Mouse (Mus musculus): ENCODE data around the gene Tnfrsf8. TPM values are rescaled to one million over a fixed set of nuclear protein-coding genes. Genes with fewer than 3 reads are reported as not detected.
"Not testable (repeated sequence)": the region's sequence is repeated elsewhere in the genome, so short reads cannot be mapped to it uniquely, and the experiment has no call there.

The Tnfrsf8 gene
- polyA plus RNA-seq, 2 experiments, result 0.14 to 0.16 TPM

DNA sequence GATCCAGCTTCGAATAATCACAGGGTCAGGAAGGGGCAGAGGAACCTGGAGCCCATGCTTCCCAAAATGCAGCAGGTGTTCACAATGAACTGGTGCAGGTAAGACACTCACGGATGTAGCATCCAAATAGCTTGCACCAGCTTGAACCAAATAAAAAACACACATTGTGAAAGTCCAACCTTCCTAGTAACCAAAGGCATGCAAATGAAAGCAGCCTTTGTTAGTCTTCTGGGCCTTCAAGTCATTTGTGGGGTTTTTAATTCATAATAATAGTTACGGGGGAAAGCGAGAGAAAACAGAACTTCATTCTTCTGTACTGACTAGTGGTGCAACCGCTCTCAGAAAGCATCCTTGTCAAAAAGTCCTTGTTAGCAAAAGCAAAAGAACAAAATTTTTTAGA, 1.7 kb upstream of the Tnfrsf8 start:
- no peak for TF ChIP-seq POLR2A (IDR thresholded peaks at IDR 0.05; ENCODE audit: borderline replicate concordance, extremely low read depth, insufficient read depth, insufficient read length)
- Histone ChIP-seq H3K4me3 (replicated peaks; ENCODE audit: low read length) (no peak overlapping the region), H3K4me2 (replicated peaks; ENCODE audit: low read depth, low read length, severe bottlenecking) (no peak overlapping the region), H3K36me3 (ENCODE audit: control insufficient read depth, insufficient read depth, low read length) (no peaks in the 10 kb centered on the region), H3K27me3 (ENCODE audit: control insufficient read depth, insufficient read depth, low read length) (peaks cover 15% of the 10 kb centered on the region), H3K9me3 (ENCODE audit: control insufficient read depth, low read length) (no peaks in the 10 kb centered on the region), H3K9ac (ENCODE audit: low read depth, low read length, severe bottlenecking) (no peak overlapping the region), H3K27ac (replicated peaks; ENCODE audit: low read depth, low read length) (no peak overlapping the region), H3K4me1 (ENCODE audit: control insufficient read depth, insufficient read depth, low read length) (no peaks in the 10 kb centered on the region)
- DNase-seq (ENCODE audit: low spot score) (no peak), ATAC-seq (ENCODE audit: low FRiP score, low read depth) (no peak)
- 76% methylated on average over 5 of the region's 5 CpGs for WGBS

DNA sequence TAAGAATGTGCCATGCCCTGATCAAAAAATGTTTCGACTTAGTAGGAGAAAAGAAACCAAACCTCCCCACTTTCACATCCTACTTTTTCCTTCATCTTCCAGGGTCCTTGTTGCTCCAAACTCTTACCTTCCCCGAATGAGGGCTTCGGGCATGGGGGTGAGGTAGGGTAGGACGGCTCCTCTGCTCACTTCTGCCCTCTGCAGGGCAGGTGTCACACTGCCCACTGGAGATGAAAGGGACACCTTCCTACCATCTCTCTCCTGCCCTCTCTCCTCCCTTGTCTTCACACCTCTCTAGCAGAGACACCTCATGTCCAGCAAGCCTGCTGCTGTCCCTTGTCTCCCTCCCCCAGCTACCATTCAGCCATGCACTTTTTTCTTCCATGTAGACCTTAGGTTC, 998 bp downstream of the Tnfrsf8 start:
- Histone ChIP-seq H3K27me3 (ENCODE audit: control insufficient read depth, insufficient read depth, low read length) (peaks cover 15% of the 10 kb centered on the region), H3K36me3 (ENCODE audit: control insufficient read depth, insufficient read depth, low read length) (no peaks in the 10 kb centered on the region), H3K4me3 (replicated peaks; ENCODE audit: low read length) (no peak overlapping the region), H3K4me1 (ENCODE audit: control insufficient read depth, insufficient read depth, low read length) (no peaks in the 10 kb centered on the region), H3K4me2 (replicated peaks; ENCODE audit: low read depth, low read length, severe bottlenecking) (no peak overlapping the region), H3K9me3 (ENCODE audit: control insufficient read depth, low read length) (no peaks in the 10 kb centered on the region), H3K27ac (replicated peaks; ENCODE audit: low read depth, low read length) (no peak overlapping the region), H3K9ac (ENCODE audit: low read depth, low read length, severe bottlenecking) (no peak overlapping the region)
- no peak for TF ChIP-seq POLR2A (IDR thresholded peaks at IDR 0.05; ENCODE audit: borderline replicate concordance, extremely low read depth, insufficient read depth, insufficient read length)
- no peak for ATAC-seq (ENCODE audit: low FRiP score, low read depth)
- 74% methylated on average over 4 of the region's 4 CpGs for WGBS
- no peak for DNase-seq (ENCODE audit: low spot score)

DNA sequence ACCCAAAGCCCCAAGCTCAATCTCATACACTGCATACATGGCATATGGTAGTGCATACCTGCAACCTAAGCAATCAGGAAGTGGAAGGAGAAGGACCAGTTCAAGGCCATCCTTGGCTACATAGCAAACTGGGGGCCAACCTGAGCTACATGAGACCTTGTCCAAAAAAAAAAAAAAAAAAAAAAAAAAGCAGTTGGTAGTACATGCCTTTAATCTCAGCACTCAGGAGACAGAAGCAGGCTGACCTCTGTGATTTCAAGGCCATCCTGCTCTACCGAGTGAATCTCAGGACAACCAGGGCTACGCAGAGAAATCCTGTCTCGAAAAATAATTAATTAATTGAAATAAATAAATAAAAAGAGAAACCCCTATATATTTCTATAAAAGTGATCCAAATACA, 1.7 kb downstream of the Tnfrsf8 start:
- 79% methylated on average over 3 of the region's 3 CpGs for WGBS
- Histone ChIP-seq H3K4me2 (replicated peaks; ENCODE audit: low read depth, low read length, severe bottlenecking) (no peak overlapping the region), H3K9me3 (ENCODE audit: control insufficient read depth, low read length) (no peaks in the 10 kb centered on the region), H3K36me3 (ENCODE audit: control insufficient read depth, insufficient read depth, low read length) (no peaks in the 10 kb centered on the region), H3K9ac (ENCODE audit: low read depth, low read length, severe bottlenecking) (no peak overlapping the region), H3K27ac (replicated peaks; ENCODE audit: low read depth, low read length) (no peak overlapping the region), H3K27me3 (ENCODE audit: control insufficient read depth, insufficient read depth, low read length) (peaks cover 15% of the 10 kb centered on the region), H3K4me3 (replicated peaks; ENCODE audit: low read length) (no peak overlapping the region), H3K4me1 (ENCODE audit: control insufficient read depth, insufficient read depth, low read length) (no peaks in the 10 kb centered on the region)
- TF ChIP-seq POLR2A (IDR thresholded peaks at IDR 0.05; ENCODE audit: borderline replicate concordance, extremely low read depth, insufficient read depth, insufficient read length), result no peak
- ATAC-seq (ENCODE audit: low FRiP score, low read depth) (no peak), DNase-seq (ENCODE audit: low spot score) (no peak)

DNA sequence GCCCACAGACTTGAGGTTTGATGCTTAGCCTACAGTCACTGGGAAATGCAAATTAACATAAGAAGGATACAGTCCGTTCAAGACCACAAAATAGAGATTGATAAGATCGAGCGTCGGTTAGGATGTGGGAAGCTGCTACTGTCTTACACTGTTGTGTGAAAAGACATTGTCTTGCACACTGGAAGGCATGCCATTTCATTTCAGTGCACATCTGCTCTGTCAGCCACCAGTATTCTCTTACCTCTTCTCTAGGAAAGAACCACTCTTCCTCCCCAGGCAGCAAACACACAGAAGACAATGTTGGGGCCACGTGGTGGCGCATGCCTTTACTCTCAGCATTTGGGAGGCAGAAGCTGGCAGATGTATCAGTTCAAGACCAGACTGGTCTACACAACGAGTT, 2.4 kb downstream of the Tnfrsf8 start:
- peaks cover 15% of the 10 kb centered on the region for H3K27me3 ChIP-seq (ENCODE audit: control insufficient read depth, insufficient read depth, low read length)
- no peaks in the 10 kb centered on the region for H3K36me3 ChIP-seq (ENCODE audit: control insufficient read depth, insufficient read depth, low read length)
- no peaks in the 10 kb centered on the region for H3K4me1 ChIP-seq (ENCODE audit: control insufficient read depth, insufficient read depth, low read length)
- no peak for ATAC-seq (ENCODE audit: low FRiP score, low read depth)
- H3K4me2 ChIP-seq (replicated peaks; ENCODE audit: low read depth, low read length, severe bottlenecking), result no peak overlapping the region
- no peak overlapping the region for H3K27ac ChIP-seq (replicated peaks; ENCODE audit: low read depth, low read length)
- no peak for TF ChIP-seq POLR2A (IDR thresholded peaks at IDR 0.05; ENCODE audit: borderline replicate concordance, extremely low read depth, insufficient read depth, insufficient read length)
- H3K9ac ChIP-seq (ENCODE audit: low read depth, low read length, severe bottlenecking), result no peak overlapping the region
- DNase-seq (ENCODE audit: low spot score), result no peak
- no peaks in the 10 kb centered on the region for H3K9me3 ChIP-seq (ENCODE audit: control insufficient read depth, low read length)
- no peak overlapping the region for H3K4me3 ChIP-seq (replicated peaks; ENCODE audit: low read length)
- WGBS, result 83% methylated on average over 7 of the region's 7 CpGs

DNA sequence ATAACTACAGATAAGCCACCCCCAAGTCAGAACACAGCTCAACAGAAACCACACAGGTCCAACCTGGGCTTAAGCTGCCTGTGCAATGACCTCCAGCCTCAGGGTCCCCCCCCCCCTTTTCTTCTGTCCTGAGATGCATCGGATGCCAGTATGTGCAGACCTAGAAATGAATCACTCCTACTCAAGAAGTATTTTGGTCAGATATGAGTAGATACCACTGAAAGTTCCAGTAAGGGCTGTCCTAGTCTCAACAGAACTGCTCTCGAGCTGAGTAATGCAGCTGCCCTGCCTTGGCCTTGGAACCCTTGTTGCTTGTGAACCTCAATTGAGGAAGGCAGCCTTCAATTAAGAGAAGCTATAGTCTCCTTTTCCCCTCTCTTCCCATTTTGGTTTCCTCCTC, 4.1 kb downstream of the Tnfrsf8 start:
- Histone ChIP-seq H3K4me3 (replicated peaks; ENCODE audit: low read length) (no peak overlapping the region), H3K9me3 (ENCODE audit: control insufficient read depth, low read length) (no peaks in the 10 kb centered on the region), H3K4me1 (ENCODE audit: control insufficient read depth, insufficient read depth, low read length) (no peaks in the 10 kb centered on the region), H3K36me3 (ENCODE audit: control insufficient read depth, insufficient read depth, low read length) (no peaks in the 10 kb centered on the region), H3K9ac (ENCODE audit: low read depth, low read length, severe bottlenecking) (no peak overlapping the region), H3K27ac (replicated peaks; ENCODE audit: low read depth, low read length) (no peak overlapping the region), H3K27me3 (ENCODE audit: control insufficient read depth, insufficient read depth, low read length) (peaks cover 15% of the 10 kb centered on the region), H3K4me2 (replicated peaks; ENCODE audit: low read depth, low read length, severe bottlenecking) (no peak overlapping the region)
- TF ChIP-seq POLR2A (IDR thresholded peaks at IDR 0.05; ENCODE audit: borderline replicate concordance, extremely low read depth, insufficient read depth, insufficient read length), result no peak
- DNase-seq (ENCODE audit: low spot score) (no peak), ATAC-seq (ENCODE audit: low FRiP score, low read depth) (no peak)
- 84% methylated on average over 2 of the region's 2 CpGs for WGBS

DNA sequence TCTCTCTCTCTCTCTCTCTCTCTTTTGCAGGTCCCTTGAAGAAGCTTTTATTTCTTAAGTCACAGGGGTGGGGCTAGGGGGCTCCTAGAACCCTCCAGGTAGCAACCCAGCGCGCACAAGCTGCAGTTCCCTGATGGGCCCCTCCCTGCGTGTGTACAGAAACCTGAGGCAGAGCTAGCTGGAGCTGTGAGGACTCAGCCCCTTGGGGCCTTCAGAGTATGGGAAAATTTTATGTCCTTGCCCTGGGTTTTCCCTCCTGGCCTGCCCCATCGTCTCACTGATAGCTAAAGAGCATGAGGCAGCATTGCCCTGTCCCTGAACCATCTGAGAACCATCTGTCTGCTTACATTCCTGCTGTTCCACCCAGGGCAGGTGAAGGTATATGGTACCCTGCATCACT, 8.5 kb downstream of the Tnfrsf8 start:
- no peaks in the 10 kb centered on the region for H3K36me3 ChIP-seq (ENCODE audit: control insufficient read depth, insufficient read depth, low read length)
- no peak for TF ChIP-seq POLR2A (IDR thresholded peaks at IDR 0.05; ENCODE audit: borderline replicate concordance, extremely low read depth, insufficient read depth, insufficient read length)
- H3K27ac ChIP-seq (replicated peaks; ENCODE audit: low read depth, low read length), result no peak overlapping the region
- H3K9ac ChIP-seq (ENCODE audit: low read depth, low read length, severe bottlenecking), result no peak overlapping the region
- no peak overlapping the region for H3K4me3 ChIP-seq (replicated peaks; ENCODE audit: low read length)
- no peak for ATAC-seq (ENCODE audit: low FRiP score, low read depth)
- 33% methylated on average over 4 of the region's 4 CpGs for WGBS
- no peak overlapping the region for H3K4me2 ChIP-seq (replicated peaks; ENCODE audit: low read depth, low read length, severe bottlenecking)
- no peaks in the 10 kb centered on the region for H3K27me3 ChIP-seq (ENCODE audit: control insufficient read depth, insufficient read depth, low read length)
- H3K9me3 ChIP-seq (ENCODE audit: control insufficient read depth, low read length), result no peaks in the 10 kb centered on the region
- H3K4me1 ChIP-seq (ENCODE audit: control insufficient read depth, insufficient read depth, low read length), result no peaks in the 10 kb centered on the region
- no peak for DNase-seq (ENCODE audit: low spot score)

DNA sequence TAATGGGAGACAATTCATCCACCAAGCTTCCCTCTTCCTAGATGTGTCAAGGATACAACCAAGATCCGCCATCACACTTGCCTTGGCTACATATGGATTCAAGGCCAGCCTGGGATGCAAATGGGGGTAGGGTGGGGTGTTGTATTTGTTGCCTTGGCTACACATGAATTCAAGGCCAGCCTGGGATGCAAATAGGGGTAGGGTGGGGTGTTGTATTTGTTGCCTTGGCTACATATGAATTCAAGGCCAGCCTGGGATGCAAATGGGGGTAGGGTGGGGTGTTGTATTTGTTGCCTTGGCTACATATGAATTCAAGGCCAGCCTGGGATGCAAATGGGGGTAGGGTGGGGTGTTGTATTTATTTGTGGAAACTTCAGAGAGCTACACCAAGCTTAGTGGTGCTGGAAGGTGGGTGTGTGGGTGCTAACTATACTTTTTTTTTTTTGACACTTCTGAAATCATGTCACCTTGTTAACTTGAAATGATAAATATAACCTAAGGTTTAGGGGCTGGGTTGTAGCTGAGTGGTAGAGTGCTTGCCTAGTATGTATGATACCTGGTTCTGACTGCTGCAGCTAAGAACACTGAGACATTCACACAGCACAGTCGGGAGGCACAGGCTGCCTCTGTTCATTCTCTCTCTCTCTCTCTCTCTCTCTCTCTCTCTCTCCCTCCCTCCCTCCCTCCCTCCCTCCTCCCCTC, 9.2 kb downstream of the Tnfrsf8 start:
- not testable (repeated sequence) for H3K27me3 ChIP-seq (ENCODE audit: control insufficient read depth, insufficient read depth, low read length); H3K27ac ChIP-seq (replicated peaks; ENCODE audit: low read depth, low read length); H3K36me3 ChIP-seq (ENCODE audit: control insufficient read depth, insufficient read depth, low read length); ATAC-seq (ENCODE audit: low FRiP score, low read depth); H3K9ac ChIP-seq (ENCODE audit: low read depth, low read length, severe bottlenecking); H3K4me1 ChIP-seq (ENCODE audit: control insufficient read depth, insufficient read depth, low read length); H3K4me2 ChIP-seq (replicated peaks; ENCODE audit: low read depth, low read length, severe bottlenecking); DNase-seq (ENCODE audit: low spot score); H3K4me3 ChIP-seq (replicated peaks; ENCODE audit: low read length); H3K9me3 ChIP-seq (ENCODE audit: control insufficient read depth, low read length)
- WGBS, result 47% methylated on average over 2 of the region's 2 CpGs
